Mouse (Mus musculus) kidney, embryonic 16.5 days (tissue): ENCODE data around the gene Dpysl4. TPM values are rescaled to one million over a fixed set of nuclear protein-coding genes. Genes with fewer than 3 reads are reported as not detected.

Experiments used
- ATAC-seq: fragments of 200-750 bp; cut with Nextera tagmentation; 2 replicates; pipeline ENCODE4 v1.8.0; 2017; ENCODE audit warnings: moderate TSS enrichment; ENCODE audit not compliant: low FRiP score, low TSS enrichment
- H3K27ac ChIP-seq: fragments of 300-500 bp; sonication (generic); 2 replicates; pipeline ENCODE4 v1.5.1; 2014; ENCODE audit warnings: low read length
- H3K27me3 ChIP-seq: fragments of 300-500 bp; sonication (generic); 2 replicates; pipeline ENCODE4 v1.6.1; 2014; ENCODE audit warnings: low read length, control low read depth, mixed read lengths; ENCODE audit not compliant: insufficient read depth
- H3K36me3 ChIP-seq: fragments of 300-500 bp; sonication (generic); 2 replicates; pipeline ENCODE4 v1.6.1; 2014; ENCODE audit warnings: low read length, control low read depth, mixed read lengths; ENCODE audit not compliant: insufficient read depth
- H3K4me1 ChIP-seq: fragments of 300-500 bp; sonication (generic); 2 replicates; pipeline ENCODE4 v1.6.1; 2014; ENCODE audit warnings: low read length, control low read depth, mixed read lengths; ENCODE audit not compliant: insufficient read depth
- H3K4me2 ChIP-seq: fragments of 300-500 bp; sonication (generic); replicated peaks from 2 replicates; pipeline ENCODE4 v1.6.1; 2014; ENCODE audit warnings: low read depth, low read length
- H3K4me3 ChIP-seq: fragments of 300-500 bp; sonication (generic); 2 replicates; pipeline ENCODE4 v1.5.1; 2014; ENCODE audit warnings: mild to moderate bottlenecking, low read length
- H3K9ac ChIP-seq: fragments of 300-500 bp; sonication (generic); replicated peaks from 2 replicates; pipeline ENCODE4 v1.6.1; 2014; ENCODE audit warnings: low read length
- H3K9me3 ChIP-seq: fragments of 300-500 bp; sonication (generic); 2 replicates; pipeline ENCODE4 v1.6.1; 2016; ENCODE audit warnings: low read length, control low read depth
- WGBS: fragments of 180-500 bp; shearing (Covaris S2); extraction: QIAGEN DNeasy Blood & Tissue Kit; methylation state at CpG from one replicate; pipeline ENCODE4 v1.1.7; 2014; 5-methylcytosine and 5-hydroxymethylcytosine counted together
- polyA plus RNA-seq: library from polyadenylated mRNA; unstranded; fragments of >200 nt; fragmentation: Nextera tagmentation; extraction: Ambion mirVana; gene quantifications from 2 replicates; pipeline ENCODE4 v1.2.1, GENCODE M21; 2015

The Dpysl4 gene
- polyA plus RNA-seq, 1 experiment from 2014 or later: 15.5 TPM

- no peak overlapping the region for H3K27ac ChIP-seq
- H3K4me2 ChIP-seq: no peak overlapping the region
- no peak for ATAC-seq
- WGBS: 40% methylated on average over 8 of the region's 8 CpGs
- no peaks in the 10 kb centered on the region for H3K9me3 ChIP-seq
- H3K36me3 ChIP-seq: no peaks in the 10 kb centered on the region
- peaks cover 17% of the 10 kb centered on the region for H3K27me3 ChIP-seq
- H3K9ac ChIP-seq: no peak overlapping the region
- no peak overlapping the region for H3K4me3 ChIP-seq
- H3K4me1 ChIP-seq: peaks cover 28% of the 10 kb centered on the region
Observed at GRCm38 (mm10) chr7:139082281-139082680, 3.5 kb upstream of the Dpysl4 start.

- Histone ChIP-seq H3K4me3 (no peak overlapping the region), H3K36me3 (no peaks in the 10 kb centered on the region), H3K27ac (no peak overlapping the region), H3K9me3 (no peaks in the 10 kb centered on the region), H3K4me2 (no peak overlapping the region), H3K4me1 (peaks cover 13% of the 10 kb centered on the region), H3K27me3 (peaks cover 24% of the 10 kb centered on the region), H3K9ac (no peak overlapping the region)
- no peak for ATAC-seq
- whole genome bisulfite sequencing: 64% methylated on average over 1 of the region's 1 CpGs
Observed at GRCm38 (mm10) chr7:139084316-139084715, 1.5 kb upstream of the Dpysl4 start.

GRCm38 (mm10) chr7:139086195-139087158 is 676 bp downstream of the Dpysl4 start:
- Histone ChIP-seq H3K27me3 (peaks cover 24% of the 10 kb centered on the region), H3K4me3 (peak overlapping the region; percentile 62), H3K4me1 (peaks cover 13% of the 10 kb centered on the region), H3K9ac (peak overlapping the region; percentile 72), H3K4me2 (peak overlapping the region; percentile 89), H3K9me3 (no peaks in the 10 kb centered on the region), H3K27ac (no peak overlapping the region), H3K36me3 (no peaks in the 10 kb centered on the region)
- WGBS: 1% methylated on average over 61 of the region's 61 CpGs
- ATAC-seq: peak; percentile 77

- Histone ChIP-seq H3K4me3 (no peak overlapping the region), H3K4me1 (peaks cover 8% of the 10 kb centered on the region), H3K4me2 (no peak overlapping the region), H3K9ac (no peak overlapping the region), H3K9me3 (no peaks in the 10 kb centered on the region), H3K27ac (no peak overlapping the region), H3K27me3 (peaks cover 24% of the 10 kb centered on the region), H3K36me3 (no peaks in the 10 kb centered on the region)
- WGBS: 84% methylated on average over 2 of the region's 2 CpGs
- no peak for ATAC-seq
Observed at GRCm38 (mm10) chr7:139087801-139088200, 2.0 kb downstream of the Dpysl4 start.

- H3K4me2 ChIP-seq: no peak overlapping the region
- 81% methylated on average over 12 of the region's 12 CpGs for WGBS
- no peaks in the 10 kb centered on the region for H3K36me3 ChIP-seq
- no peak for ATAC-seq
- H3K27ac ChIP-seq: no peak overlapping the region
- no peak overlapping the region for H3K9ac ChIP-seq
- peaks cover 24% of the 10 kb centered on the region for H3K27me3 ChIP-seq
- H3K4me3 ChIP-seq: no peak overlapping the region
- H3K4me1 ChIP-seq: peaks cover 3% of the 10 kb centered on the region
- H3K9me3 ChIP-seq: no peaks in the 10 kb centered on the region
Observed at GRCm38 (mm10) chr7:139089892-139090874, 4.4 kb downstream of the Dpysl4 start.

- no peaks in the 10 kb centered on the region for H3K9me3 ChIP-seq
- no peak overlapping the region for H3K4me2 ChIP-seq
- no peaks in the 10 kb centered on the region for H3K36me3 ChIP-seq
- H3K9ac ChIP-seq: no peak overlapping the region
- 91% methylated on average over 9 of the region's 9 CpGs for WGBS
- H3K27me3 ChIP-seq: peaks cover 12% of the 10 kb centered on the region
- no peak for ATAC-seq
- H3K4me3 ChIP-seq: no peak overlapping the region
- H3K27ac ChIP-seq: no peak overlapping the region
- peaks cover 1% of the 10 kb centered on the region for H3K4me1 ChIP-seq
Observed at GRCm38 (mm10) chr7:139091681-139092080, 5.9 kb downstream of the Dpysl4 start.

GRCm38 (mm10) chr7:139092676-139093075 is 6.9 kb downstream of the Dpysl4 start:
- Histone ChIP-seq H3K9ac (no peak overlapping the region), H3K27ac (no peak overlapping the region)
- 95% methylated on average over 5 of the region's 5 CpGs for WGBS

GRCm38 (mm10) chr7:139093124-139093523 is 7.3 kb downstream of the Dpysl4 start:
- Histone ChIP-seq H3K36me3 (no peaks in the 10 kb centered on the region), H3K9ac (no peak overlapping the region), H3K27me3 (no peaks in the 10 kb centered on the region; the same call in 1 of the 2 replicates), H3K9me3 (no peaks in the 10 kb centered on the region), H3K4me2 (no peak overlapping the region), H3K4me1 (no peaks in the 10 kb centered on the region), H3K4me3 (no peak overlapping the region), H3K27ac (no peak overlapping the region)
- 93% methylated on average over 5 of the region's 5 CpGs for WGBS
- ATAC-seq: no peak

More at GRCm38 (mm10) chr7:139092676-139093075, 6.9 kb downstream of the Dpysl4 start:
- Histone ChIP-seq H3K4me3 (no peak overlapping the region), H3K27me3 (peaks cover 3% of the 10 kb centered on the region; the same call in 1 of the 2 replicates), H3K4me2 (no peak overlapping the region), H3K9me3 (no peaks in the 10 kb centered on the region), H3K4me1 (no peaks in the 10 kb centered on the region), H3K36me3 (no peaks in the 10 kb centered on the region)
- ATAC-seq: no peak

- H3K27ac ChIP-seq: no peak overlapping the region
- no peaks in the 10 kb centered on the region for H3K9me3 ChIP-seq
- no peak overlapping the region for H3K4me2 ChIP-seq
- H3K27me3 ChIP-seq: no peaks in the 10 kb centered on the region
- H3K4me1 ChIP-seq: no peaks in the 10 kb centered on the region
- H3K9ac ChIP-seq: no peak overlapping the region
- no peak for ATAC-seq
- 69% methylated on average over 7 of the region's 7 CpGs for WGBS
- H3K36me3 ChIP-seq: no peaks in the 10 kb centered on the region
- no peak overlapping the region for H3K4me3 ChIP-seq
Observed at GRCm38 (mm10) chr7:139093781-139094180, 8.0 kb downstream of the Dpysl4 start.
